Comparison of ENCODE assay signal across 8 mouse cellular contexts in genomic region chr13:63573256-63573835, GRCm38 (mm10). TPM values are rescaled to one million over a fixed set of nuclear protein-coding genes. Genes with fewer than 3 reads are reported as not detected.
DNase-seq lines count a peak whose midpoint lies in the region; ATAC-seq lines count a peak whose summit lies in the region.

Ptch1 (minus strand) TSS chr13:63573598.

- no peak for DNase-seq in urinary bladder, adult 2 months (ENCODE audit: low spot score)
- no peak for DNase-seq in urinary bladder, postnatal 10 days (ENCODE audit: low spot score)
- peak; percentile 28 to 66 for DNase-seq in cerebellum, postnatal 4 days (ENCODE audit: low spot score in 2 of 2)
- peak; percentile 13 for DNase-seq in gastrocnemius, postnatal 14 days
- peak; percentile 62 for DNase-seq in induced T-regulatory cell, adult 2 months (ENCODE audit: low read depth)
- DNase-seq in thymus, adult 18-20 months: peak; percentile 25 to 28

- peak within 1 kb of the TSS; percentile 91 for H3K27ac ChIP-seq in limb, embryonic 12.5 days
- H3K27ac ChIP-seq in midbrain, embryonic 13.5 days: peak within 1 kb of the TSS; percentile 83

- peaks cover 49% of the 10 kb centered on the region for H3K27me3 ChIP-seq in limb, embryonic 12.5 days
- H3K27me3 ChIP-seq in midbrain, embryonic 13.5 days: peaks cover 77% of the 10 kb centered on the region

- under 1% methylated on average over 42 of the region's 44 CpGs for WGBS in limb, embryonic 12.5 days
- WGBS in midbrain, embryonic 13.5 days: 1% methylated on average over 44 of the region's 44 CpGs

- H3K9me3 ChIP-seq in limb, embryonic 12.5 days: no peaks in the 10 kb centered on the region
- no peaks in the 10 kb centered on the region for H3K9me3 ChIP-seq in midbrain, embryonic 13.5 days

- H3K4me3 ChIP-seq in limb, embryonic 12.5 days (replicated peaks): peak within 1 kb of the TSS; percentile 77
- peak within 1 kb of the TSS; percentile 94 for H3K4me3 ChIP-seq in midbrain, embryonic 13.5 days (replicated peaks)

- peak within 1 kb of the TSS; percentile 97 for H3K4me2 ChIP-seq in limb, embryonic 12.5 days
- H3K4me2 ChIP-seq in midbrain, embryonic 13.5 days (replicated peaks): peak within 1 kb of the TSS; percentile 94

- H3K9ac ChIP-seq in limb, embryonic 12.5 days (replicated peaks): peak within 1 kb of the TSS; percentile 89
- peak within 1 kb of the TSS; percentile 79 for H3K9ac ChIP-seq in midbrain, embryonic 13.5 days (replicated peaks)

- peak; percentile 26; the same call in 1 of the 2 replicates for ATAC-seq in limb, embryonic 12.5 days (ENCODE audit: insufficient number of reproducible peaks, insufficient read depth, low FRiP score, low TSS enrichment, low read depth)
- ATAC-seq in midbrain, embryonic 13.5 days: peak; percentile 58

- intact Hi-C loops in gastrocnemius, postnatal 14 days (cut with DNase I; ENCODE audit: low total_unique reads): loop anchor here (10.0 kb wide), 2 partner anchors 241 to 461 kb away; partner anchors contain the start of gene Ercc6l2

- H3K36me3 ChIP-seq in limb, embryonic 12.5 days: no peaks in the 10 kb centered on the region
- no peaks in the 10 kb centered on the region for H3K36me3 ChIP-seq in midbrain, embryonic 13.5 days

- peaks cover 48% of the 10 kb centered on the region for H3K4me1 ChIP-seq in limb, embryonic 12.5 days (replicated peaks)
- peaks cover 51% of the 10 kb centered on the region for H3K4me1 ChIP-seq in midbrain, embryonic 13.5 days (replicated peaks)

RNA-seq across cellular contexts. Expression of gene Ptch1, which starts in this region (rescaled TPM):
- polyA plus RNA-seq in urinary bladder, adult 2 months (2012; rRNA removed): 29.6 and 42.7 TPM in 2 replicates
- 10 to 100 TPM; 10.3 to 15.2 TPM for total RNA-seq in gastrocnemius, postnatal 14 days (2021)
- 21.6 and 23.0 TPM in 2 replicates for polyA plus RNA-seq in limb, embryonic 12.5 days (2016; fragmentation: Nextera tagmentation; extraction: Ambion mirVana)
- polyA plus RNA-seq in midbrain, embryonic 13.5 days (2015; fragmentation: Nextera tagmentation; extraction: Ambion mirVana): 16.0 and 17.8 TPM in 2 replicates

Comparison
In these comparisons a context has a peak if more than half of its experiments do, and no peak if none do; other contexts are left out.
1. DNase-seq: peak in cerebellum, postnatal 4 days (2 of 2), gastrocnemius, postnatal 14 days (single experiment), induced T-regulatory cell, adult 2 months (single experiment) and thymus, adult 18-20 months (2 of 2); none in urinary bladder, adult 2 months (single experiment) and urinary bladder, postnatal 10 days (single experiment).